Mouse (Mus musculus) neural tube, embryonic 15.5 days (tissue): ENCODE measurements around the gene Cdyl. TPM values are rescaled to one million over a fixed set of nuclear protein-coding genes. Genes with fewer than 3 reads are reported as not detected.

Experiments
- ATAC-seq: fragments of 200-750 bp; cut with Nextera tagmentation; 2 replicates; pipeline ENCODE4 v1.8.0; 2017; ENCODE audit warnings: mild to moderate bottlenecking, moderate TSS enrichment, moderate library complexity; ENCODE audit not compliant: low FRiP score
- H3K27ac ChIP-seq: fragments of 300-500 bp; sonication (generic); replicated peaks from 2 replicates; pipeline ENCODE4 v1.5.1; 2015; ENCODE audit warnings: mild to moderate bottlenecking, inconsistent platforms
- H3K27me3 ChIP-seq: fragments of 300-500 bp; sonication (generic); replicated peaks from 2 replicates; pipeline ENCODE4 v1.6.1; 2015; ENCODE audit warnings: inconsistent platforms
- H3K36me3 ChIP-seq: fragments of 300-500 bp; sonication (generic); 2 replicates; pipeline ENCODE4 v1.6.1; 2015; ENCODE audit warnings: inconsistent platforms
- H3K4me1 ChIP-seq: fragments of 300-500 bp; sonication (generic); 2 replicates; pipeline ENCODE4 v1.6.1; 2015; ENCODE audit warnings: inconsistent platforms
- H3K4me2 ChIP-seq: fragments of 300-500 bp; sonication (generic); 2 replicates; pipeline ENCODE4 v1.6.1; 2015; ENCODE audit warnings: inconsistent platforms, mild to moderate bottlenecking, moderate library complexity
- H3K4me3 ChIP-seq: fragments of 300-500 bp; sonication (generic); replicated peaks from 2 replicates; pipeline ENCODE4 v1.5.1; 2015; ENCODE audit warnings: mild to moderate bottlenecking, inconsistent platforms
- H3K9ac ChIP-seq: fragments of 300-500 bp; sonication (generic); replicated peaks from 2 replicates; pipeline ENCODE4 v1.6.1; 2015; ENCODE audit warnings: mild to moderate bottlenecking, inconsistent platforms
- H3K9me3 ChIP-seq: fragments of 300-500 bp; sonication (generic); replicated peaks from 2 replicates; pipeline ENCODE4 v1.6.1; 2016; ENCODE audit warnings: inconsistent platforms
- WGBS: fragments of 180-500 bp; shearing (Covaris S2); methylation state at CpG from one replicate; pipeline ENCODE4 v1.1.7; 2015; ENCODE audit warnings: mixed read lengths; 5-methylcytosine and 5-hydroxymethylcytosine counted together
- polyA plus RNA-seq: library from polyadenylated mRNA; unstranded; fragments of >200 nt; fragmentation: Nextera tagmentation; extraction: Ambion mirVana; gene quantifications from 2 replicates; pipeline ENCODE4 v1.2.1, GENCODE M21; 2015

The Cdyl gene
- polyA plus RNA-seq, 1 experiment from 2014 or later: 5.3 TPM

GRCm38 (mm10) chr13:35650284-35650872 is 9.3 kb upstream of the Cdyl start:
- no peaks in the 10 kb centered on the region for H3K36me3 ChIP-seq
- H3K4me3 ChIP-seq: no peak overlapping the region
- 0 out of 2 replicates have a peak, but pooled peaks cover 6% of the 10 kb centered on the region for H3K9me3 ChIP-seq
- H3K9ac ChIP-seq: no peak overlapping the region
- 91% methylated on average over 11 of the region's 11 CpGs for WGBS
- ATAC-seq: no peak
- H3K4me2 ChIP-seq: no peak overlapping the region
- no peak overlapping the region for H3K27ac ChIP-seq
- H3K4me1 ChIP-seq: no peaks in the 10 kb centered on the region
- H3K27me3 ChIP-seq: no peaks in the 10 kb centered on the region

- H3K4me1 ChIP-seq: no peaks in the 10 kb centered on the region
These were observed 6.8 kb upstream of the Cdyl start for GRCm38 (mm10) chr13:35652851-35653250.

DNA sequence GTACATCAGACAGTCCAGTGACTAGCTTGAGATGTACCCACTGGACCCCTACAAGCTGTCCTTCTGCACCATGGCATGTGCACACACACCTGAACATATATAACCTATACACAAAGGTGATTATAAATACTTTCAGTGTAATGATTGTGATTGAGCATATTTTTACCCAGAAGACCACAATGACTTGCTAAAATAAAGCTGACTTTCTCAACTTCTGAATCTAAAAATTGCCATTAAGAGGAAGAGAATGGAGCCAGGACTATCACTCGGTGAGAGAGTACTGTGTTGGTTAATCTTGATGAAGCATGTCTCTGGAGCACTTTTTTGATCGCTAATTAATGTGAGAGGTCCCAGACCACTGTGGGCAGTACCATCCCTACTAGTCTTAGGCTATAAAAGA is 2.8 kb upstream of the Cdyl start:
- no peak for ATAC-seq
- no peak overlapping the region for H3K9ac ChIP-seq
- H3K27me3 ChIP-seq: no peaks in the 10 kb centered on the region
- no peak overlapping the region for H3K4me2 ChIP-seq
- H3K27ac ChIP-seq: no peak overlapping the region
- WGBS: 88% methylated on average over 2 of the region's 2 CpGs
- H3K4me1 ChIP-seq: no peaks in the 10 kb centered on the region
- no peak overlapping the region for H3K4me3 ChIP-seq
- H3K36me3 ChIP-seq: no peaks in the 10 kb centered on the region
- H3K9me3 ChIP-seq: no peaks in the 10 kb centered on the region

More at GRCm38 (mm10) chr13:35652851-35653250, 6.8 kb upstream of the Cdyl start:
- no peak overlapping the region for H3K4me3 ChIP-seq
- no peaks in the 10 kb centered on the region for H3K27me3 ChIP-seq
- H3K9me3 ChIP-seq: no peaks in the 10 kb centered on the region
- no peak for ATAC-seq
- no peak overlapping the region for H3K4me2 ChIP-seq
- no peak overlapping the region for H3K27ac ChIP-seq
- H3K9ac ChIP-seq: no peak overlapping the region
- WGBS: 85% methylated on average over 4 of the region's 4 CpGs
- H3K36me3 ChIP-seq: no peaks in the 10 kb centered on the region

DNA sequence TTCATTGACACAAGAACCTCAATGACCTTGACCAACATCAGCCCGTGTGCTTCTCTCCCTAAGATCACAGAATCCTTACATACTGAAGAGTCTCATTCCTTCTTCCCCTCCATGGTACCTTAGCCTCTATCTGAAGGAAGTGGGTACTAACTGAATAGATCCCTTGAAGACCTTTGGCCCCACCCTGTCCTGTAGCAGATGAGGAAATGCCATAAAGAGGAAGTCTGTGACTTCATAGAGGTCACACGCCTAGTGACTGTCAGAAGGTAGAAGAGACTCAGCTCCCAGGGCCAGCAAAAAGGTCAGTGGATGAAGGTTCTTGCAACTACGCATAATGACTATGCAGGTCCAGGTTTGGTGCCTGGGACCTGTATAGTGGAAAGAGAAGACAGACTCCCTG is 5.8 kb downstream of the Cdyl start:
- Histone ChIP-seq H3K27me3 (no peaks in the 10 kb centered on the region), H3K4me3 (no peak overlapping the region), H3K36me3 (no peaks in the 10 kb centered on the region), H3K4me1 (no peaks in the 10 kb centered on the region), H3K9me3 (no peaks in the 10 kb centered on the region), H3K27ac (no peak overlapping the region), H3K9ac (no peak overlapping the region), H3K4me2 (no peak overlapping the region)
- no peak for ATAC-seq
- 94% methylated on average over 3 of the region's 3 CpGs for WGBS

DNA sequence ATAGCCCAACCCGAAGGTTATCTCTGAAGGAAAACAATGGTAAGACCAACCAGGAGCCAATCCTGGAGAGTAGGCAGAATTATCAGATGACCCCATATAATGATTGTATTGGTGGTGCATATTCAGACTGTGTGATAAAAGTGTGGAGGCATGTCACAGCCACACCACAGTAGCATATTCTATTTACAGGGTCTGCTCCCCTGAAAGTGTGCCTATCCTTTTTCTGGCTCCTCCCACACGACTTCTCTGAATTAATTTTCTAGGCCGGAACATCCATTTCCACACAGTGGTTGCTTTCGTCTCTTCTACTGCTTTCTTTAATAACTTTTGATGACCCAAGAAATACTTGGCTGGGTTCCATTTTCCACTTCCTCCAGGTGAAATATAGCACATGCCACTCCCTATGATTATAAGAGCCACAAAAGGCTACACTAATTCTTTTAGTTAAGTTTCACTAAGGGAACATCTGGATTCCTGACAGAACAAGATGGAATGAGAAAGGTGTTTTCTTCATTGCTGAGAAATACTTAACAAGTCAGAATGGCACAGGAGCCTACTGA is 10.4 kb downstream of the Cdyl start:
- H3K9me3 ChIP-seq: no peaks in the 10 kb centered on the region
- H3K4me3 ChIP-seq: no peak overlapping the region
- H3K9ac ChIP-seq: no peak overlapping the region
- no peaks in the 10 kb centered on the region for H3K4me1 ChIP-seq
- no peak overlapping the region for H3K4me2 ChIP-seq
- H3K27me3 ChIP-seq: no peaks in the 10 kb centered on the region
- 84% methylated on average over 4 of the region's 4 CpGs for WGBS
- no peaks in the 10 kb centered on the region for H3K36me3 ChIP-seq
- no peak overlapping the region for H3K27ac ChIP-seq
- no peak for ATAC-seq

DNA sequence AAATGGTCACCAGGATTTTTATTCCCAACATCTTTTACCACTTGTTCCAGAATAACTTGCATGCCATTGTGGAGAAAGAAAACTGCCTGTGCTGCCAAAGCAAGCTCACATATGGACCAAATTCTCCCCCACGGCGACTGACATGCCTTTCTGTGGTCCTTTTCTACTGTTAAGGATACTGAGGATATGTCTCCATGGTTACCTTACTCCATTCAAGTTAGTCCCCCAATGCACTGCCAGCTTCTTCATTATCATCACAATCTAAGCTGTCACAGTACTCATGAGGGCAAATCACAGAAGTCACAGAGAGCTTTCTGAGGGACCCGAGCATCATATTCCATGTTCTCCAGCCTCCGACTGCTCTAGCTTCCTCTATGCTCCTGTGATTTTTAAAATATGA is 11.2 kb downstream of the Cdyl start:
- no peaks in the 10 kb centered on the region for H3K9me3 ChIP-seq
- WGBS: 32% methylated on average over 4 of the region's 4 CpGs
- no peaks in the 10 kb centered on the region for H3K36me3 ChIP-seq
- no peak for ATAC-seq
- H3K27me3 ChIP-seq: no peaks in the 10 kb centered on the region
- no peak overlapping the region for H3K4me2 ChIP-seq
- no peaks in the 10 kb centered on the region for H3K4me1 ChIP-seq
- H3K9ac ChIP-seq: no peak overlapping the region
- no peak overlapping the region for H3K27ac ChIP-seq
- no peak overlapping the region for H3K4me3 ChIP-seq

- H3K4me2 ChIP-seq: no peak overlapping the region
- H3K4me3 ChIP-seq: no peak overlapping the region
- no peaks in the 10 kb centered on the region for H3K27me3 ChIP-seq
- H3K9ac ChIP-seq: no peak overlapping the region
- no peak for ATAC-seq
- H3K27ac ChIP-seq: no peak overlapping the region
- no peaks in the 10 kb centered on the region for H3K36me3 ChIP-seq
- no peaks in the 10 kb centered on the region for H3K4me1 ChIP-seq
- no peaks in the 10 kb centered on the region for H3K9me3 ChIP-seq
- WGBS: 93% methylated on average over 1 of the region's 1 CpGs
These were observed 17.3 kb downstream of the Cdyl start for GRCm38 (mm10) chr13:35676921-35677320.

DNA sequence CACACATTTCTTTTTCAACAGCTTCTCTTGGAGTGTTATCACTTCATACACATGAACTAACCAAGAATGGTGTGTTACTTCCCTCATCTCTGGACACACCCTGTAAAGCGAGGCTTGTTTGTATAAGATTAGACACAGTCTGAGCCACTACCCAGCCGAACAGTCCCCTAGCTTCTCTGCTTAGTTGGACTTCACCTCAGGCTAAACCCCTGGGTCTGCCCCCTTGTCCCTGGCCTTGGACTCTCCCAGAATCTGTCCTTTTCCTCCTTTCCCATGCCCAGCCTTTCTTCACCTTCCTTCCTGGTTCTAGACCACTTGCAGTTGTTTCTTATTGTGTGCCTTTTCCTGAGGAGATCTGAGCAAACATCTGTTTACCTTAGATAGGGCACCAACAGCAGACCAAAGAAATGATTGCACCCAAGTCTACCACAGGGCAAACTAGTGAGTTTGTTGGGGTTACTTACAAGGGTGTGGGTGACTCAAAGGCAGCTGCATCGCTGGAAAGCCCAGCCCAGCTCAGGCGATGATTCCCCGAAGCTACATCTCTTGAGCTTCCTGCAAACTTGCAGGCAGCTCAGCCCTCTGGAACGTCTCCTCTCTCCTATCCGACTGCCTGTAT is 17.9 kb downstream of the Cdyl start:
- H3K27me3 ChIP-seq: no peaks in the 10 kb centered on the region
- WGBS: 81% methylated on average over 7 of the region's 7 CpGs
- no peaks in the 10 kb centered on the region for H3K36me3 ChIP-seq
- H3K9me3 ChIP-seq: no peaks in the 10 kb centered on the region
- no peak overlapping the region for H3K27ac ChIP-seq
- H3K9ac ChIP-seq: no peak overlapping the region
- H3K4me3 ChIP-seq: no peak overlapping the region
- no peaks in the 10 kb centered on the region for H3K4me1 ChIP-seq
- no peak overlapping the region for H3K4me2 ChIP-seq
- no peak for ATAC-seq

DNA sequence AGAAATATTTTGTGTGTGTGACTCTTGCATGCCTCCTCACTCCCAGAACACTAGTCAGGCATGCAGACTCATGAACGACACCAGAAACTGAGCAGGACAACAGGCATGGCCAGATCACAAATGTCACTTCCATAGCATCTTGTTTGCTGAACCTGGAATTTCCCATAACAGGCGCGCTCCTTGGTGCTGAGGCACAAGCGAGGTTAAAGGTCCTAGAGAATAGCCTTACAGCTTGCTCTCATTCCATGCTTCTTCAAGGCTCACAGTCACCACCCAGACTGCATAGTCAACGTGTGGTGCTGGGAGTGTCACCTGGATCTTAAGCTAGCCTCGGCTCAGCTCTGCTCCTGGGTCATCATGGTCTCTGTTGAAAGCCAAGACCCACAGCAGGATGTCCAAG is 19.1 kb downstream of the Cdyl start:
- ATAC-seq: no peak
- no peak overlapping the region for H3K9ac ChIP-seq
- no peak overlapping the region for H3K4me2 ChIP-seq
- no peaks in the 10 kb centered on the region for H3K9me3 ChIP-seq
- no peak overlapping the region for H3K4me3 ChIP-seq
- H3K4me1 ChIP-seq: no peaks in the 10 kb centered on the region
- H3K27me3 ChIP-seq: no peaks in the 10 kb centered on the region
- WGBS: 95% methylated on average over 6 of the region's 6 CpGs
- H3K27ac ChIP-seq: no peak overlapping the region
- H3K36me3 ChIP-seq: no peaks in the 10 kb centered on the region

DNA sequence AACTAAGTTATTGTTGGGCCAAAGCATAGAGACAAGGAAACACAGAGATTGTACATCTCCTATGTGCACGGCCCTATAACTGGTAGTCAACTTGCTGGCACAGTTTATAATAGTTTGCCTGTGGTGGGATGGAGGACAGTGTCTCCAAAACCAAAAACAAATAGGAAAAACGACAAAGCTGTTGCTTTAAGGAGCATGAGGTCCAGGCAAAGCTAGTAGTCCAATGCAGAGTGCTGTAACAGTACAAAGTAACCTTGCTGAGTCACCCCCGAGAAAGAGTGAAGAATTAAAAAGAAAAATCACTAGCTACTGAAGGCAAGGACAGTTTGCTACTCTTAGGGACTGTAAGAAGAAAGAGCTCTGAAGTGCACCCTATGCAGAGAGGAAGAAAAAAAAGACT is 21.7 kb downstream of the Cdyl start:
- ATAC-seq: no peak
- H3K4me1 ChIP-seq: no peaks in the 10 kb centered on the region
- 86% methylated on average over 3 of the region's 3 CpGs for WGBS
- H3K4me3 ChIP-seq: no peak overlapping the region
- no peaks in the 10 kb centered on the region for H3K27me3 ChIP-seq
- H3K36me3 ChIP-seq: no peaks in the 10 kb centered on the region
- no peak overlapping the region for H3K9ac ChIP-seq
- no peak overlapping the region for H3K4me2 ChIP-seq
- no peak overlapping the region for H3K27ac ChIP-seq
- no peaks in the 10 kb centered on the region for H3K9me3 ChIP-seq

DNA sequence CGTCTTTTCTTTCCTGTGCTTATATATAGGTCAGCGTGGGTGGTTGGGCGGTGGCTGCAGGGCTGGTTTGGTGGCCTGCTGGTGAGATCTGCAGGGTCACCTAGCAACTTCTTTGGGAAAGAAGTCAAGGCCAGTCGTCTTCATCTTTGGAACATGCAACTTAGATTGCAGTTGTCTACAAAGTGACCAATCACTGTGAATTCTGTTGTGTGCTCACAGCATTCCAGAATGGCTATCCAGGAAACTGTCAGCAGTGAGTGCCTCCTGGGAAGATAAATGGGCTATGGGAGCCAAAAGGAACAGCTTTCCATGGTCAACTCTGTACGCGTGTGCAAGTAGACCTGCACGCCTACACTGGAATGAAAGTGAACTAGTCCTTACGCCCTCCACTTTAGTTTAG is 26.6 kb downstream of the Cdyl start:
- H3K4me3 ChIP-seq: no peak overlapping the region
- H3K4me1 ChIP-seq: no peaks in the 10 kb centered on the region
- H3K9me3 ChIP-seq: no peaks in the 10 kb centered on the region
- ATAC-seq: no peak; the same call in 1 of the 2 replicates
- WGBS: 73% methylated on average over 8 of the region's 8 CpGs
- H3K36me3 ChIP-seq: no peaks in the 10 kb centered on the region
- no peak overlapping the region for H3K9ac ChIP-seq
- no peaks in the 10 kb centered on the region for H3K27me3 ChIP-seq
- H3K4me2 ChIP-seq: no peak overlapping the region
- no peak overlapping the region for H3K27ac ChIP-seq

- Histone ChIP-seq H3K4me1 (no peaks in the 10 kb centered on the region), H3K9me3 (no peaks in the 10 kb centered on the region), H3K4me2 (no peak overlapping the region), H3K4me3 (no peak overlapping the region), H3K27me3 (no peaks in the 10 kb centered on the region), H3K36me3 (no peaks in the 10 kb centered on the region), H3K9ac (no peak overlapping the region), H3K27ac (no peak overlapping the region)
- WGBS: 91% methylated on average over 3 of the region's 3 CpGs
- ATAC-seq: no peak
These were observed 29.9 kb downstream of the Cdyl start for GRCm38 (mm10) chr13:35689560-35689959.
